Mouse (Mus musculus) midbrain, embryonic 16.5 days (tissue): ENCODE measurements around the gene Hps4. TPM values are rescaled to one million over a fixed set of nuclear protein-coding genes. Genes with fewer than 3 reads are reported as not detected.

Experiments used
- ATAC-seq: fragments of 200-750 bp; cut with Nextera tagmentation; 2 replicates; pipeline ENCODE4 v1.8.0; 2017; ENCODE audit warnings: moderate TSS enrichment
- H3K27ac ChIP-seq: fragments of 300-500 bp; sonication (generic); 2 replicates; pipeline ENCODE4 v1.5.1; 2014; ENCODE audit warnings: mild to moderate bottlenecking, low read length, mixed read lengths
- H3K27me3 ChIP-seq: fragments of 300-500 bp; sonication (generic); 2 replicates; pipeline ENCODE4 v1.6.1; 2014; ENCODE audit warnings: low read depth, low read length, mixed read lengths; ENCODE audit not compliant: control insufficient read depth, insufficient read depth
- H3K36me3 ChIP-seq: fragments of 300-500 bp; sonication (generic); 2 replicates; pipeline ENCODE4 v1.6.1; 2014; ENCODE audit warnings: mild to moderate bottlenecking, low read length, moderate library complexity, mixed read lengths; ENCODE audit not compliant: control insufficient read depth, insufficient read depth
- H3K4me1 ChIP-seq: fragments of 300-500 bp; sonication (generic); 2 replicates; pipeline ENCODE4 v1.6.1; 2014; ENCODE audit warnings: mild to moderate bottlenecking, low read length, mixed read lengths; ENCODE audit not compliant: control insufficient read depth, insufficient read depth
- H3K4me2 ChIP-seq: fragments of 300-500 bp; sonication (generic); 2 replicates; pipeline ENCODE4 v1.6.1; 2014; ENCODE audit warnings: mild to moderate bottlenecking, low read length, mixed read lengths
- H3K4me3 ChIP-seq: fragments of 300-500 bp; sonication (generic); 2 replicates; pipeline ENCODE4 v1.5.1; 2014; ENCODE audit warnings: low read depth, mild to moderate bottlenecking, low read length, moderate library complexity, mixed read lengths
- H3K9ac ChIP-seq: fragments of 300-500 bp; sonication (generic); 2 replicates; pipeline ENCODE4 v1.6.1; 2014; ENCODE audit warnings: low read depth, low read length, mixed read lengths
- H3K9me3 ChIP-seq: fragments of 300-500 bp; sonication (generic); replicated peaks from 2 replicates; pipeline ENCODE4 v1.6.1; 2014; ENCODE audit warnings: mild to moderate bottlenecking, low read length, mixed read lengths; ENCODE audit not compliant: control insufficient read depth, poor library complexity, severe bottlenecking
- WGBS: fragments of 180-500 bp; shearing (Covaris S2); extraction: QIAGEN DNeasy Blood & Tissue Kit; methylation state at CpG from one replicate; pipeline ENCODE4 v1.1.7; 2014; 5-methylcytosine and 5-hydroxymethylcytosine counted together
- polyA plus RNA-seq: library from polyadenylated mRNA; unstranded; fragments of >200 nt; fragmentation: Nextera tagmentation; extraction: Ambion mirVana; gene quantifications from 2 replicates; pipeline ENCODE4 v1.2.1, GENCODE M21; 2015

The Hps4 gene
- polyA plus RNA-seq, 1 experiment from 2014 or later: 45.6 TPM

DNA sequence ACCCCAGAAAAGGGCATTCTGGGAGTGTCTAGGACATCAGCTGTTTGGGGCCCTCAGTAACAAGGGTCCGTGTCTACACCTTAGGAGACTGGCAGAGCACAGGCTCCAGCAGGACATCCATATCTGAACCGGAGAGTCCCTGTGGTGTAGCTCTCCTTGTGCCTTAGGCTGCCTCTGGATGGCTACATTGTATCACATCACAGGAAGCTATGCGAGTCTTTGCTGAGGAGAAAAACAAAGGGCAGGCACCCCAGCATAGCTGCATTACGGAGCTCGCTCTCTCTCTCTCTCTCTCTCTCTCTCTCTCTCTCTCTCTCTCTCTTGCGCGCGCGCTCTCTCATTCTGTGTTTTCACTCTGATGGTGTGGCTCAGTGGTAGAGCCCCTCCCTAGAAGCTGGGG is 39.2 kb downstream of the Hps4 start:
- H3K27ac ChIP-seq: peak overlapping the region; percentile 68
- 54% methylated on average over 8 of the region's 9 CpGs for WGBS
- no peaks in the 10 kb centered on the region for H3K9me3 ChIP-seq
- no peak overlapping the region for H3K4me3 ChIP-seq
- peaks cover 28% of the 10 kb centered on the region for H3K36me3 ChIP-seq
- peak overlapping the region; percentile 48 for H3K9ac ChIP-seq
- ATAC-seq: no peak
- H3K4me2 ChIP-seq: no peak overlapping the region
- H3K27me3 ChIP-seq: no peaks in the 10 kb centered on the region
- H3K4me1 ChIP-seq: peaks cover 12% of the 10 kb centered on the region

DNA sequence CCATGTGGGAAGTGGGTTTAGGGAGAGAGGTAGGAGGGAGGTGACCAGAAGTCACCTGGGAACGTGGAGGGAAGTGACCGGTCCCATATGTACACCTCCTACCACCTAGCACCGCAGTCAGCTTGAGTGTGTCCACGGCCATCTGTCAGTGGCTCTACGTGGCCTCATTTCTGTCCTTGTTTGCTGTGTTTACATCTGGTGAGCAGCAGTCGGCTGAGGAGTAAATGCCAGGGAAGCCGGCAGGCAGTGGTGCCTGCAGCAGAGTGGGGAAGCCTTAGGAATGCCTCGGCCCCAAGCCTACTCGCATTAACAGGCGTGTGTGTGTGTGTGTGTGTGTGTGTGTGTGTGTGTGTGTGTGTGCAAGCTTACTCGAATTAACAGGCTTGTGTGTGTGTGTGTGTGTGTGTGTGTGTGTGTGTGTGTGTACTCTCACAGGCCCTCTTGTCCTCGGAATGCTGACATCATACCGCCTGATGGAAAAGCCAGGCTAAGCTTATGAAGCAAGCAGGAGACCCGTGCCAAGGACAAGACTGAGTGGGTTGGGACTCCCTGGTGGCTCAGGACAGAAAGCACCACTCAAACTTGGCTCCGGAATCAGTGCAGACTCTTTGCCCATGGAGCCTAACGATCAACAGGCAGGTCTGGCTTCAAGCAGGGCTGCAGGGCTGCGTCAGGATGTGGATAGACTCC is 39.9 kb downstream of the Hps4 start:
- no peak overlapping the region for H3K4me2 ChIP-seq
- no peaks in the 10 kb centered on the region for H3K9me3 ChIP-seq
- peaks cover 27% of the 10 kb centered on the region for H3K36me3 ChIP-seq
- 61% methylated on average over 17 of the region's 17 CpGs for WGBS
- H3K27ac ChIP-seq: peak overlapping the region; percentile 68
- H3K4me3 ChIP-seq: no peak overlapping the region
- no peaks in the 10 kb centered on the region for H3K27me3 ChIP-seq
- peak; percentile 36; the same call in 1 of the 2 replicates for ATAC-seq
- H3K4me1 ChIP-seq: peaks cover 12% of the 10 kb centered on the region
- peak overlapping the region; percentile 38; the same call in 1 of the 2 replicates for H3K9ac ChIP-seq

DNA sequence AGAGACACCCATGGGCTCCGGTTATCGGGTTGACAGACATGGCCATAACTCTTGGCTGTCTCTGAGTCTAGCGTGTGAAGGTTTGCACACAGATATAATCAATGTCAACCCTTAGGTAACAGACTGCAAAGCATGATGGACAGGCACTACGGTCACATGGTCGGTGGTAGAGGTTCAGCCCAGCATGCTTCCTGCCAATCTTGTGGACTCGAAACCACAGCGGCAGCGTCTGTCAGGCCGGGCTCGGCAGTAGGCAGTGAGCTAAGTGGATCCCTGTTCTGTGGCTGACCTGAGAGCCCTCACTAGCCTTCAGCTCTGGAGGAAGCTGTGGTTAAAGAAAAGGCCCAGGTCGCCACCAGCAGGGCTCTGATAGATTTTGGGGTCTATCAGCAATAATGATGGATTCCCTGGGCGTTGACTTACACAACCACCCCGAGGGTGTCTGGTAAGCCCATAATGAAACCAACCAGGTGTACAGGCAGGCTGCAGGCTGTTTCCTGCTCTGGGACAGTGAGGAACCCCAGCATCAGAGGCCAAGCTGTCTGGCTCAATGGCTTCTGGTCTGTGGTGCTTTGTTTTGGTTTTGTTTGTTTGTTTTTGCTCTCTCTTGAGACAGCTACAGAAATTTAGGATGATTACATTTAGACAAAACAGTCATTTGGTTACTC is 42.1 kb downstream of the Hps4 start:
- H3K27me3 ChIP-seq: no peaks in the 10 kb centered on the region
- peaks cover 23% of the 10 kb centered on the region for H3K4me1 ChIP-seq
- no peak overlapping the region for H3K27ac ChIP-seq
- no peak overlapping the region for H3K4me3 ChIP-seq
- H3K4me2 ChIP-seq: no peak overlapping the region
- H3K9me3 ChIP-seq: no peaks in the 10 kb centered on the region
- WGBS: 92% methylated on average over 13 of the region's 13 CpGs
- no peak overlapping the region for H3K9ac ChIP-seq
- H3K36me3 ChIP-seq: peaks cover 25% of the 10 kb centered on the region
- no peak for ATAC-seq

DNA sequence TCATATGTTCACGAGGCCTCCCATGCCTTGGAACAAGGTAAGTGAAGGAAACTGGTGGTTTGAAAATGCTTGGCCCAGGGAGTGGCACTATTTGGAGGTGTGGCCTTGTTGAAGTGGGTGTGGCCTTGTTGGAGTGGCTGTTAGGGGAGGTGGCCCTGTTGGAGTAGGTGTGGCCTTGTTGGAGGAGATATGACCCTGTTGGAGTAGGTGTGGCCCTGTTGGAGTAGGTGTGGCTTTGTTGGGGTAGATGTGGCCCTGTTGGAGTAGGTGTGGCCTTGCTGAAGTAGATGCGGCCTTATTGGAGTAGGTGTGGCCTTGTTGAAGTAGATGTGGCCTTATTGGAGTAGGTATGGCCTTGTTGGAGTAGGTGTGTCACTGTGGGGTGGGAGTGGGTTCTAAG is 43.1 kb downstream of the Hps4 start:
- H3K9me3 ChIP-seq: no peaks in the 10 kb centered on the region
- H3K4me3 ChIP-seq: no peak overlapping the region
- WGBS: 88% methylated on average over 2 of the region's 2 CpGs
- peaks cover 28% of the 10 kb centered on the region for H3K36me3 ChIP-seq
- H3K4me2 ChIP-seq: no peak overlapping the region
- H3K4me1 ChIP-seq: peaks cover 34% of the 10 kb centered on the region
- H3K27ac ChIP-seq: no peak overlapping the region
- H3K27me3 ChIP-seq: no peaks in the 10 kb centered on the region
- H3K9ac ChIP-seq: no peak overlapping the region
- ATAC-seq: no peak

DNA sequence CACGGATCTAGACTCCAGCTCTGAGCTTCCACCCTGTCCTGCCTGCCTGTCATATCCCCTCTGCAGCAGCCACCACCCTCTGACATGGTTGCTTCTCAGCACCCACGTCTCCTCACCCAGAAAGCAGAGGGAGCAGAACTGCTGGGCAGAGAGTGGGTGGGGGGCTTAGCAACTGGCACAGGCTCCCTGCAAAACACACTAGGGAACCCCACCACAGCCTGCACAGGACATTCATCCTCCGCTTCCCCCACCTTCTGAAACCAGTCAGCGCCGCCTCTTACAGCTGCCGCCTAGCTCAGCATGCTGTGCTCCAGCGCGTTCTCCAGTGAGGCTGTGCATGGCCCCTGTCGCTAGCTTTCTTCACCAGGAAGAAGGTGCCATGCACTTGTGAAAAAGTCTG is 46.5 kb downstream of the Hps4 start:
- peaks cover 28% of the 10 kb centered on the region for H3K36me3 ChIP-seq
- peaks cover 47% of the 10 kb centered on the region for H3K4me1 ChIP-seq
- H3K27ac ChIP-seq: no peak overlapping the region
- no peaks in the 10 kb centered on the region for H3K9me3 ChIP-seq
- no peak overlapping the region for H3K4me3 ChIP-seq
- no peaks in the 10 kb centered on the region for H3K27me3 ChIP-seq
- ATAC-seq: no peak
- peak overlapping the region; percentile 21 for H3K4me2 ChIP-seq
- WGBS: 67% methylated on average over 9 of the region's 9 CpGs
- peak overlapping the region; percentile 49; the same call in 1 of the 2 replicates for H3K9ac ChIP-seq

DNA sequence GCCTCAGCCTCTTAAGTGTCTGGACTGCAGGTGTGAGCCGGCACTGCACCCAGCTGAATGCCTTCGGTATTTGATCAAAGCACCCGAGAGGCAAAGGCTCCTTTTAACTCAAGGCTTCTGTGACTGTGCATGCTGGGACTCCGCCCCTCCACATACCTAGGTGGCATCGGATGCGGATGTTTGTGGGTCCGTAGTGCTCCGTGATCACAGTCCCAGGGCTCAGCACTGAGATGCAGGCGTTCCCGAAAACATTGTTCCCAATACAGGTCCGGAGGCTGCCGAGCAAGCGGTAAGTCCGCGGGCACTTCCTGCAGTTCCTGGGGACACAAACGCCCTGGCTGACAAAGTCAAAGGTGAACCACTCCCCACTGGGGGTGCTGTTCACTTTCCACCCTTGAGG is 48.1 kb downstream of the Hps4 start:
- 72% methylated on average over 16 of the region's 16 CpGs for WGBS
- Histone ChIP-seq H3K4me3 (no peak overlapping the region), H3K9me3 (no peaks in the 10 kb centered on the region), H3K4me1 (peaks cover 56% of the 10 kb centered on the region), H3K27me3 (no peaks in the 10 kb centered on the region), H3K27ac (no peak overlapping the region), H3K36me3 (peaks cover 15% of the 10 kb centered on the region; the same call in 1 of the 2 replicates), H3K9ac (0 out of 2 replicates have a peak overlapping the region, but pooled peaks have one; percentile 21), H3K4me2 (peak overlapping the region; percentile 28)
- no peak for ATAC-seq

DNA sequence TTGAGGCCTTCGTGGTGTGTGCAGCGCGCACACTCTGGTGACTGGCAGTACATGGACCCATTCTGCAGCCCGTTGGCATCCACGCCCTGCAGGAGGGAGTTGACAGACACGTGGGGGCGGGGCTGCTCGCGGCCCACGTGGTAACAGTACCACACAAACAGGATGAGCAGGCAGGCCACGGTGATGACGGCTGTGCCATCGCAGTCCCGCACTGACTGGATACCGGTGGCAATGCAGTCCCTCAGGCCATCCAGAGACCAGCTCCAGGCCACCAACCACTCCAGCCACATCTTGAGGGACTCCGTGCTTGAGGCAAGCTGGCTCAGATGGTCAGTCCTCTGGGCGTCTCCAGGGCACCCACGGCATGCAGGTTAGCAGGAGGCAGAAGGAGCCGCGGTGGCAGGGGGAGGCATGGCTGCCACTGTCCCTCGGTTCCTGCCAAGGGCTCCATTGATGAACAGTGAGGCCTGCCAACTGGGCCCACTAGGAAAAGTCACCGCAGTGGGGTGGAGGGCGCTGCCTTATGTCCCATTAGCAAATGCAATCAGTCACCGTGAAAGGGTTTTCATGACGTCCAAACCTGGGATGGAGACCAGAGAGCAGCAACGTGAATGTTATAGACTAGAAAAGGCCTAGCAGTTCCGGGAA is 48.9 kb downstream of the Hps4 start:
- Histone ChIP-seq H3K9ac (no peak overlapping the region), H3K4me1 (peaks cover 56% of the 10 kb centered on the region), H3K4me2 (no peak overlapping the region), H3K9me3 (no peaks in the 10 kb centered on the region), H3K27me3 (no peaks in the 10 kb centered on the region), H3K36me3 (peaks cover 10% of the 10 kb centered on the region; the same call in 1 of the 2 replicates), H3K4me3 (no peak overlapping the region), H3K27ac (no peak overlapping the region)
- no peak for ATAC-seq
- WGBS: 67% methylated on average over 27 of the region's 27 CpGs

DNA sequence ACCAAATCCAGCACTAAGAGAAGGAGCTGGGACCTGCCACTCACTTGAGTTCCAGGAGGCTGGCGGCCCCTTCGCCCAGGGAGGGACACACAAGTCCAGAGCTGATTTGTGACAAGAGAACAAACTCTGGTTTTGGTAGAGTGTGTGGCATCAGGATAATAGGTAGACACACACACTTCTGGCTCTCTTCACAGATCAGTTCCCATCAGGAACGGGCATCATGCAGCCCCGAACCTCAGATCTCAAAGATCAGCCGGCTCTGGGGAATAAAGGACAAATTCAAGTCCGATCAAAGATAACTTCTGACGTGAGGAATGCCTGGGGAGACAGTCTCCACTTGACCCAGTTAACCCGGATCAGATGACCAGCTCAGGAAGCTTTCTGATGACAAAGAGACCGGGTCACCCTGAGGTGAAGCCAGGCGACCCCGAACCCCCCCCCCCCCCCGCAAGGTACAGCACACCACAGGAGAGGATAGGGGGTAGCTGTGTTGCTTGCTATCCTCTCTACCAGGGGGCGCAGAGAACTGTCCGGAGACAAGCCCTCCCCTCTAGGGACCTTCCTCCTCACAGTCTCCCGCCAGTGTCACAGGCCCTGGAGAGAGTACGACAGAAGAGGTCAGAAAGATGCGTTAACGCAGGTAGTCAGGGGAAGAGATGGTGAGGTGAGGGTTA is 51.0 kb downstream of the Hps4 start:
- H3K4me1 ChIP-seq: peaks cover 55% of the 10 kb centered on the region
- no peaks in the 10 kb centered on the region for H3K27me3 ChIP-seq
- H3K36me3 ChIP-seq: peaks cover 10% of the 10 kb centered on the region; the same call in 1 of the 2 replicates
- H3K9me3 ChIP-seq: no peaks in the 10 kb centered on the region
- ATAC-seq: peak; percentile 60
- peak overlapping the region; percentile 80 for H3K4me3 ChIP-seq
- H3K27ac ChIP-seq: 0 out of 2 replicates have a peak overlapping the region, but pooled peaks have one; percentile 92
- 6% methylated on average over 17 of the region's 18 CpGs for WGBS
- peak overlapping the region; percentile 72 for H3K4me2 ChIP-seq
- peak overlapping the region; percentile 87 for H3K9ac ChIP-seq
